Mouse (Mus musculus): ENCODE data around the gene Rab1a. TPM values are rescaled to one million over a fixed set of nuclear protein-coding genes. Genes with fewer than 3 reads are reported as not detected.

The Rab1a gene
- total and polyA plus RNA-seq, 2 experiments: 50.4 to 93.4 TPM

GRCm38 (mm10) chr11:20250476-20251178 is 49.4 kb downstream of the Rab1a start:
- Histone ChIP-seq H3K79me2 (ENCODE audit: control insufficient read depth, insufficient read depth, low read length) (peaks cover 17% of the 10 kb centered on the region), H3K9ac (ENCODE audit: low read depth, low read length) (no peak overlapping the region), H3K36me3 (ENCODE audit: control insufficient read depth, insufficient read depth, low read length) (no peaks in the 10 kb centered on the region), H3K27me3 (ENCODE audit: control insufficient read depth, insufficient read depth, low read length) (no peaks in the 10 kb centered on the region), H3K4me1 (ENCODE audit: control insufficient read depth, insufficient read depth, low read length) (peaks cover 2% of the 10 kb centered on the region; the same call in 1 of the 2 replicates), H3K4me3 (ENCODE audit: insufficient read depth, low read depth, low read length) (no peak overlapping the region), H3K27ac (replicated peaks; ENCODE audit: insufficient read depth, low read depth, low read length) (no peak overlapping the region)
- no peak for DNase-seq (ENCODE audit: extremely low read depth, low read depth, low spot score)
- 94% methylated on average over 6 of the region's 6 CpGs for WGBS
- no peak for TF ChIP-seq CTCF (IDR thresholded peaks at IDR 0.05; ENCODE audit: low read depth, low read length)
- TF ChIP-seq POLR2A (IDR thresholded peaks at IDR 0.05; ENCODE audit: extremely low read depth, insufficient read depth, low read length): no peak

- Histone ChIP-seq H3K79me2 (ENCODE audit: control insufficient read depth, insufficient read depth, low read length) (peaks cover 5% of the 10 kb centered on the region), H3K27ac (replicated peaks; ENCODE audit: insufficient read depth, low read depth, low read length) (no peak overlapping the region), H3K9ac (ENCODE audit: low read depth, low read length) (no peak overlapping the region), H3K4me3 (ENCODE audit: insufficient read depth, low read depth, low read length) (no peak overlapping the region), H3K27me3 (ENCODE audit: control insufficient read depth, insufficient read depth, low read length) (no peaks in the 10 kb centered on the region), H3K36me3 (ENCODE audit: control insufficient read depth, insufficient read depth, low read length) (no peaks in the 10 kb centered on the region), H3K4me1 (ENCODE audit: control insufficient read depth, insufficient read depth, low read length) (peaks cover 2% of the 10 kb centered on the region; the same call in 1 of the 2 replicates)
- no peak for DNase-seq (ENCODE audit: extremely low read depth, low read depth, low spot score)
- WGBS: 81% methylated on average over 2 of the region's 2 CpGs
- no peak for TF ChIP-seq CTCF (IDR thresholded peaks at IDR 0.05; ENCODE audit: low read depth, low read length)
- TF ChIP-seq POLR2A (IDR thresholded peaks at IDR 0.05; ENCODE audit: extremely low read depth, insufficient read depth, low read length): no peak
These were observed 51.9 kb downstream of the Rab1a start for GRCm38 (mm10) chr11:20253088-20253487.

- no peak overlapping the region for H3K27ac ChIP-seq (replicated peaks; ENCODE audit: insufficient read depth, low read depth, low read length)
- no peaks in the 10 kb centered on the region for H3K79me2 ChIP-seq (ENCODE audit: control insufficient read depth, insufficient read depth, low read length)
- H3K27me3 ChIP-seq (ENCODE audit: control insufficient read depth, insufficient read depth, low read length): no peaks in the 10 kb centered on the region
- no peaks in the 10 kb centered on the region for H3K36me3 ChIP-seq (ENCODE audit: control insufficient read depth, insufficient read depth, low read length)
- H3K4me1 ChIP-seq (ENCODE audit: control insufficient read depth, insufficient read depth, low read length): peaks cover 1% of the 10 kb centered on the region; the same call in 1 of the 2 replicates
- H3K9ac ChIP-seq (ENCODE audit: low read depth, low read length): no peak overlapping the region
- H3K4me3 ChIP-seq (ENCODE audit: insufficient read depth, low read depth, low read length): no peak overlapping the region
- TF ChIP-seq CTCF (IDR thresholded peaks at IDR 0.05; ENCODE audit: low read depth, low read length) (no peak), POLR2A (IDR thresholded peaks at IDR 0.05; ENCODE audit: extremely low read depth, insufficient read depth, low read length) (no peak)
- WGBS: 84% methylated on average over 4 of the region's 4 CpGs
- no peak for DNase-seq (ENCODE audit: extremely low read depth, low read depth, low spot score)
These were observed 53.6 kb downstream of the Rab1a start for GRCm38 (mm10) chr11:20254791-20255190.

- WGBS: 55% methylated on average over 8 of the region's 8 CpGs
- no peak for DNase-seq (ENCODE audit: extremely low read depth, low read depth, low spot score)
- no peaks in the 10 kb centered on the region for H3K27me3 ChIP-seq (ENCODE audit: control insufficient read depth, insufficient read depth, low read length)
- TF ChIP-seq CTCF (IDR thresholded peaks at IDR 0.05; ENCODE audit: low read depth, low read length) (0 out of 2 replicates have a peak, but pooled peaks have one; percentile 16), POLR2A (IDR thresholded peaks at IDR 0.05; ENCODE audit: extremely low read depth, insufficient read depth, low read length) (no peak)
- no peak overlapping the region for H3K4me3 ChIP-seq (ENCODE audit: insufficient read depth, low read depth, low read length)
- no peaks in the 10 kb centered on the region for H3K79me2 ChIP-seq (ENCODE audit: control insufficient read depth, insufficient read depth, low read length)
- no peaks in the 10 kb centered on the region for H3K36me3 ChIP-seq (ENCODE audit: control insufficient read depth, insufficient read depth, low read length)
- H3K9ac ChIP-seq (ENCODE audit: low read depth, low read length): no peak overlapping the region
- no peak overlapping the region for H3K27ac ChIP-seq (replicated peaks; ENCODE audit: insufficient read depth, low read depth, low read length)
- H3K4me1 ChIP-seq (ENCODE audit: control insufficient read depth, insufficient read depth, low read length): no peaks in the 10 kb centered on the region
These were observed 61.6 kb downstream of the Rab1a start for GRCm38 (mm10) chr11:20262628-20263380.

GRCm38 (mm10) chr11:20269885-20270284 is 68.7 kb downstream of the Rab1a start:
- no peak for DNase-seq (ENCODE audit: extremely low read depth, low read depth, low spot score)
- Histone ChIP-seq H3K4me3 (ENCODE audit: insufficient read depth, low read depth, low read length) (no peak overlapping the region), H3K27me3 (ENCODE audit: control insufficient read depth, insufficient read depth, low read length) (no peaks in the 10 kb centered on the region), H3K27ac (replicated peaks; ENCODE audit: insufficient read depth, low read depth, low read length) (no peak overlapping the region), H3K79me2 (ENCODE audit: control insufficient read depth, insufficient read depth, low read length) (no peaks in the 10 kb centered on the region), H3K4me1 (ENCODE audit: control insufficient read depth, insufficient read depth, low read length) (no peaks in the 10 kb centered on the region), H3K36me3 (ENCODE audit: control insufficient read depth, insufficient read depth, low read length) (no peaks in the 10 kb centered on the region), H3K9ac (ENCODE audit: low read depth, low read length) (no peak overlapping the region)
- no peak for TF ChIP-seq CTCF (IDR thresholded peaks at IDR 0.05; ENCODE audit: low read depth, low read length)
- no peak for TF ChIP-seq POLR2A (IDR thresholded peaks at IDR 0.05; ENCODE audit: extremely low read depth, insufficient read depth, low read length)
- WGBS: 93% methylated on average over 6 of the region's 6 CpGs

All from liver, adult 2 months (tissue).